Mouse (Mus musculus): ENCODE measurements around the gene Comp.

Gene Comp

GRCm38 (mm10) chr8:70404212-70404611 lies 30.9 kb downstream of the Comp start:
- DNase-seq, result no peak

DNA sequence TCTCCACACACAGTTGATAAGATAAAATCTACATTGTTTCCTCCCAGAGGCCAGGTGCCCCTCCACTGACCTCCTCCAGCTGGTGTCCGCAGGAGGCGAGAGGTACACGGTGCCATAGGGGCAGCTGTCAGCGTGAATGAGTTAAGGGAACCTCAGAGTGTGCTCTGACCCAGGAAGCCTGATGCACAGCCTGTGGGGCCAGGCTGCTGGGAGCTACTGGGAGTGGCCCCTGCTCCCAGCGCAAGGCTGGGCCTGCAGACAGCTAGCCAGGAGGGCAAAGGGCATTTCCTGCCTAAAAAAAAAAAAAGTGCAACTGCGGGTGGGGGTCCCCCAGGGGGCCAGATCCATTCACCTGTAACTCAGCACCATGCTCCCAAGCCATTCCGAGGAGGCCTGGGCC lies 31.8 kb downstream of the Comp start:
- DNase-seq, result no peak

GRCm38 (mm10) chr8:70406427-70407069 lies 33.2 kb downstream of the Comp start:
- DNase-seq, result peak in 1 of 2 experiments; percentile 52

DNA sequence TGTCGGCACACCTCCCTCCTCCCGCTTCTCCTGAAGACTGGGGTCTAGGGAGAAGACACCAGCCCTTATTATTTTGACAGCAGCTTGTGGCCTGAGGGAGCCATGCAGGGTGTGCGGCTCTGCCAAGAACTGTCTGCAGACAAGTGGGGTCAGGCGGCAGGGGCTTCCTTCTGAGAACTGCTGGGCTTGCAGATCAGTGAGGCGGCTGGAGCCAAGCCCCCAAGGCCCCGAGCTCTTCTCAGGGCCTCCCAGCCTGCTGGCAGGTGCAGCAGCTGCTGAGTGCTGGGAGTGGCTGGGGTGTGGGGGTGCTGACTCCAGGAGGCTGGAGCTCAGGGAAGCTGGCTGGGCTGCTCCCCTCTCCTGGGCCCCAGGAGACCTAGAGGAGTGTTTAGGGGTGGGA lies 34.9 kb downstream of the Comp start:
- DNase-seq, result peak; percentile 68 to 78

DNA sequence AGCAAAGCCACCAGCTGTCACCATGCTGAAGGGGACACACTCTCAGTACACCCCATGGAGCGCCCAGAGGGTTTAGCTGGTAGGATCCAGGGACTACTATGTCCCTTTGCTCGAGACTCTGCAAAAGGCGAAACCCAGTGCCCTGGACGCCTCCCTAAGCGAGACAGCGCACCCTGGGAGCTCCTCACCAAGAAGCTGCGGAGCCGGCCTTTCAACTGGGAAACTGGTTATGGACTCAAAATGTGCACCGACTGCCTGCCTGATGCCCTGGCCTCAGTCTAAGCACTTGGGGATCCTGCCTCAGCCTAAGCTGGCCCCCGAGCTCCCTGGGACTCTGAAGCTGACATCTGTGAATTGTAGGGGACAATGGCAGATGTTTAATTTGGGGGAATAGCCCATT lies 35.7 kb downstream of the Comp start:
- no peak for DNase-seq

DNA sequence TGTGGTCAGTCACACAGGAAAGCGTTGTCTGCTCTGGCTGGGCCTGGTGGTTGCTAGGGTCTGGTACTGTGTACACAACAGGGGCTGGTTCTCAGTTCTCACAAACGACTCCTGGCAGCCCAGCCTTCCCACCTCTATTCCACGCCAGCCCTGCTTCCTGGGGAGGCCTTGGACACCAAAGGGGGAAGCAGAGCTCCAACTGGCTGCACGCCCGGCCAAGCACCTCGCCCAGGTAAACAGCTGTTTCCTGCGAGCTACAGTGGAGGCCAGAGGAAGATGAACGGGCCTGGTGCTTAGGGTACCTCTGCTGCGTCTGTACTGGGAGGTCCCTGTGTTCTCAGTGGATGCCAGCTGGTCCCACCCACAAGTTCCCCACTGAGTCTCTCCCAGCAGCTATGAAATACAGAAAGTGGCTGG lies 36.1 kb downstream of the Comp start:
- peak; percentile 61 to 65 for DNase-seq

- peak in 1 of 2 experiments; percentile 54 for DNase-seq
Observed at GRCm38 (mm10) chr8:70410281-70410680, 36.9 kb downstream of the Comp start.

GRCm38 (mm10) chr8:70414310-70414946 lies 41.1 kb downstream of the Comp start:
- DNase-seq, result no peak

GRCm38 (mm10) chr8:70415540-70416451 lies 42.4 kb downstream of the Comp start:
- peak; percentile 62 to 81 for DNase-seq

GRCm38 (mm10) chr8:70416941-70417340 lies 43.6 kb downstream of the Comp start:
- peak in 1 of 2 experiments; percentile 45 for DNase-seq

DNA sequence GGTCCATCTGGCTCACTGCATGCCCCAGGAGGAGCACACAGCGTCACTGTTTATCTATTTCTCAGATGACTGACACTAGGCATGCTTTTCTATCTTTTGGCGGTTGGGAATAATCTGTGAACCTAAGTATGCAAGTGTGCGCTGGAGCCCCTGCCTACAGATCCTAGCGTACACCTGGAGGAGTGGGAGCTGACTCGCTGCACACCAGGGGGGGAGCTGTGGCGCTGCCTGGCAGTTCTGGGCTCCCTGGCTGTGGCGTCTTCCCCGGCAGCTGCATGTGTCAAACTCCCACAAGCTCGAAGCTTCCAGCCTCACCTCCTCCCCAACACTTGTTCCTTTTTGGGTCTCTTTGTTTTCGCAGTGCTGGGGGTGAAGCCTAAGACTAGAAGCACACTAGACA lies 44.6 kb downstream of the Comp start:
- DNase-seq, result peak; percentile 53 to 57

- peak; percentile 79 to 81 for DNase-seq
Observed at GRCm38 (mm10) chr8:70418954-70419353, 45.6 kb downstream of the Comp start.

- DNase-seq, result no peak
Observed at GRCm38 (mm10) chr8:70419879-70420643, 46.7 kb downstream of the Comp start.

DNA sequence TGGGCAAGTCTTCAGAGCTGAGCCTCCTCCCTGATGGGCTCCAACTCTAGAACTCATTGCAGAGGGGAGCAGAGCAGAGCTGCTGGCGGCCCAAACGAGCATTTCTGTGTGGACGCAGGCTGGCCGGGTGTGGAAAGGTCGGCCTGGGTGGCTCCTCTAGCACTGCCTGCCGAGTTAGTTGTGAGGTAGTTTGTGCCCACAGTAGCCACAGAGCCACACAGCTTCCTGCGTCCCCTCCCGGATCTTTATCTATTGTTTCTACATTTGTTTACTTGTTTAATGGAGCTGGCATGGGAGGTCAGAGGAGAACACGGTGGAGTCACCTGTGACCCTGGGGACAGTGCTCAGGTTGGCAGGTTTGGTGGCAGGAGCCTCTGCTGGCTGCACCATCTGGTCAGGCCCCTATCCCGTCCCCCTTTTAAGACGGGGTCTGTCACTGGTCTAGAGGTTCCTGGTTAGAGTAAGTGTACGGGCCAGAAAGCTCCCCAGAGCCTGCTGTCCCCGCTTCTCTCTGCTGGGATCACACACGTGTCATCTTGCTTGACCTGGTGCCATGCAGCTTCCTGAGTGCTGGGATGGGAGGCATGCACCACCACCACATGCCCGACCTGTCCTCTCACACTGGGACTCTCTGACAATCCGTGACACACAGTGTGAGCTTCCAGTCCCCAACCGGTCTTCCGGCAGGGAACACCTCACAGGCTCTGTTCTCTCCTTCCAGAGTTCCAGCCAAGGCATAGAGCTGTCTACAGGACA lies 48.2 kb downstream of the Comp start:
- DNase-seq, result no peak

DNA sequence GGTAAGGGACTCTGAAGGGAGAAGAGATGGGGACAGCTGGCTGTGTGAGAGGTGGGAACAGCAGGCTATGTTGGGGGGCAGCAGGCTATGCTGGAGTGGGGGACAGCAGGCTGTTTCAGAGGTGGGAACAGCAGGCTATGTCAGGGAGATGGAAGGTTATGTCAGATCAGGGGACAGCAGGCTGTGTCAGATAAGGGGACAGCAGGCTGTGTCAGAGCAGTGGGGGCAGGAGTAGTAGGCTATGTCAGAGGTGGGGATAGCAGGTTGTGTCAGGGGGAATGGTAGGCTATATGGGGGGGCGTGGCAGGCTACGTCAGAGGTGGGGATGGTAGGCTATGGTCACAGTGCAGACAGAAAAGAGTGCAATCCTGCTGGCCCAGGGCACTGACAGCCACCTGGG lies 49.4 kb downstream of the Comp start:
- DNase-seq, result no peak

GRCm38 (mm10) chr8:70426300-70426907 lies 53.0 kb downstream of the Comp start:
- DNase-seq, result no peak

DNA sequence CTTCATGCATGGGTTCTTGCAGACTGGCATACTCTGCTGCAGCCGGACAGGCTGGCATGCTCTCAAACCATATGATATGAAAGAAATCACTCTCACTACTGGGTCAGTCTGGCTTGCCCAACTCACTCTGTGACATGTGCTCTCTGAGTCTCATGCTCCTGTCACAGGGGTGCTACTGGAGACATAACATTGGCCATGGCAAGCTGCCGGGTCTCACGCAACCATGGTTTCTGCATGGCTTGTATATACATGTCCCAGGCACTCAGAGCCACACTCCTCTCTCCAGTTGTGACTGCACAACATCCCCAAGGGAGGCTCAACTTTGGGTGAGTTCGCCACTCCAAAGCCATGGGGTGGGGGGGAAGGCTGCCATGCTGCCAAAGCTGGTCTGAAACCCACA lies 57.9 kb downstream of the Comp start:
- no peak for DNase-seq
